Mouse (Mus musculus) hindbrain, embryonic 12.5 days (tissue): Measurements from ENCODE around the gene Rgl2. TPM values are rescaled to one million over a fixed set of nuclear protein-coding genes. Genes with fewer than 3 reads are reported as not detected.
"Not testable (repeated sequence)": the region's sequence is repeated elsewhere in the genome, so short reads cannot be mapped to it uniquely, and the experiment has no call there.

ENCODE experiments used
- ATAC-seq: fragments of 200-750 bp; cut with Nextera tagmentation; 2 replicates; pipeline ENCODE4 v1.8.0; 2017; ENCODE audit warnings: moderate TSS enrichment; ENCODE audit not compliant: low FRiP score
- H3K27ac ChIP-seq: fragments of 300-500 bp; sonication (generic); 2 replicates; pipeline ENCODE4 v1.5.1; 2016; ENCODE audit warnings: mild to moderate bottlenecking
- H3K27me3 ChIP-seq: fragments of 300-500 bp; sonication (generic); 2 replicates; pipeline ENCODE4 v1.6.1; 2016; ENCODE audit warnings: mild to moderate bottlenecking
- H3K36me3 ChIP-seq: fragments of 300-500 bp; sonication (generic); 2 replicates; pipeline ENCODE4 v1.6.1; 2016; ENCODE audit warnings: mild to moderate bottlenecking
- H3K4me1 ChIP-seq: fragments of 300-500 bp; sonication (generic); 2 replicates; pipeline ENCODE4 v1.6.1; 2016
- H3K4me2 ChIP-seq: fragments of 300-500 bp; sonication (generic); replicated peaks from 2 replicates; pipeline ENCODE4 v1.6.1; 2016; ENCODE audit warnings: mild to moderate bottlenecking
- H3K4me3 ChIP-seq: fragments of 300-500 bp; sonication (generic); 2 replicates; pipeline ENCODE4 v1.5.1; 2016; ENCODE audit warnings: mild to moderate bottlenecking
- H3K9ac ChIP-seq: fragments of 300-500 bp; sonication (generic); 2 replicates; pipeline ENCODE4 v1.6.1; 2016; ENCODE audit warnings: mild to moderate bottlenecking, moderate library complexity
- H3K9me3 ChIP-seq: fragments of 300-500 bp; sonication (generic); replicated peaks from 2 replicates; pipeline ENCODE4 v1.6.1; 2016; ENCODE audit warnings: mild to moderate bottlenecking
- WGBS: fragments of 180-500 bp; shearing (Covaris S2); methylation state at CpG from one replicate; pipeline ENCODE4 v1.1.7; 2016; 5-methylcytosine and 5-hydroxymethylcytosine counted together
- polyA plus RNA-seq: library from polyadenylated mRNA; unstranded; fragments of >200 nt; fragmentation: Nextera tagmentation; extraction: Ambion mirVana; gene quantifications from 2 replicates; pipeline ENCODE4 v1.2.1, GENCODE M21; 2016

The Rgl2 gene
- polyA plus RNA-seq, 1 experiment from 2014 or later, result 64.1 TPM

DNA sequence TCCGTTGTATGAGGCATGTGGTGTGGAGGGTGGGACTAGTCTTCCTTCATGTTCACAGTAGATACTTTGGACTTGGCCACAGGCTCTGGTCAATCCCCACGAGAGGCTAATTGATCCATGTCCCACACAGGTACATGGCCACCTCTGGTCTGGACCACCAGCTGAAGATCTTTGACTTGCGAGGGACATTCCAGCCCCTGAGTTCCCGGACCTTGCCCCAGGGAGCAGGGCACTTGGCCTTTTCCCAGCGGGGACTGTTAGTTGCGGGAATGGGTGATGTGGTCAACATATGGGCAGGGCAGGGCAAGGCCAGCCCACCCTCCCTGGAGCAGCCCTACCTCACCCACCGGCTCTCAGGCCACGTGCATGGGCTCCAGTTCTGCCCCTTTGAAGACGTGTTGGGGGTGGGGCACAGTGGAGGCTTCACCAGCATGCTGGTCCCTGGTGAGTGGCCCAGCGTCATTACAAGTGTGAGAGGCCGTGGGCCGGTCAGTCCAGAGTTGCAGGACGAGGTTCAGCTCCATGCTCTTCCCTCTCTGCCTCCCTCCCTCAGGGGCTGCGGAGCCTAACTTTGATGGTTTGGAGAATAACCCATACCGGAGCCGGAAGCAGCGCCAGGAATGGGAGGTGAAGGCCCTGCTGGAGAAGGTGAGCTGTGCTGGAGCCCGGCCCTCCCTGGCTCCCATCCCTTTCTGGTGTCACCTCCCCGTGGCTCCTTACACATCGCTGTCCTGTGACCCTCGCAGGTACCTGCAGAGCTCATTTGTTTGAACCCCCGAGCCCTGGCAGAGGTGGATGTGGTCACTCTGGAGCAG lies 19.0 kb downstream of the Rgl2 start:
- no peaks in the 10 kb centered on the region for H3K9me3 ChIP-seq
- 87% methylated on average over 22 of the region's 22 CpGs for WGBS
- H3K4me1 ChIP-seq, result peaks cover 40% of the 10 kb centered on the region
- no peak overlapping the region for H3K27ac ChIP-seq
- H3K4me3 ChIP-seq, result no peak overlapping the region
- no peak for ATAC-seq
- no peak overlapping the region for H3K4me2 ChIP-seq
- peaks cover 70% of the 10 kb centered on the region for H3K36me3 ChIP-seq
- H3K9ac ChIP-seq, result no peak overlapping the region
- H3K27me3 ChIP-seq, result no peaks in the 10 kb centered on the region

- H3K9me3 ChIP-seq, result no peaks in the 10 kb centered on the region
- no peak overlapping the region for H3K4me3 ChIP-seq
- WGBS, result 90% methylated on average over 19 of the region's 19 CpGs
- H3K4me1 ChIP-seq, result peaks cover 46% of the 10 kb centered on the region
- H3K9ac ChIP-seq, result no peak overlapping the region
- ATAC-seq, result no peak
- H3K27ac ChIP-seq, result no peak overlapping the region
- no peak overlapping the region for H3K4me2 ChIP-seq
- no peaks in the 10 kb centered on the region for H3K27me3 ChIP-seq
- peaks cover 70% of the 10 kb centered on the region for H3K36me3 ChIP-seq
Observed at GRCm38 (mm10) chr17:33948905-33949537, 19.7 kb downstream of the Rgl2 start.

DNA sequence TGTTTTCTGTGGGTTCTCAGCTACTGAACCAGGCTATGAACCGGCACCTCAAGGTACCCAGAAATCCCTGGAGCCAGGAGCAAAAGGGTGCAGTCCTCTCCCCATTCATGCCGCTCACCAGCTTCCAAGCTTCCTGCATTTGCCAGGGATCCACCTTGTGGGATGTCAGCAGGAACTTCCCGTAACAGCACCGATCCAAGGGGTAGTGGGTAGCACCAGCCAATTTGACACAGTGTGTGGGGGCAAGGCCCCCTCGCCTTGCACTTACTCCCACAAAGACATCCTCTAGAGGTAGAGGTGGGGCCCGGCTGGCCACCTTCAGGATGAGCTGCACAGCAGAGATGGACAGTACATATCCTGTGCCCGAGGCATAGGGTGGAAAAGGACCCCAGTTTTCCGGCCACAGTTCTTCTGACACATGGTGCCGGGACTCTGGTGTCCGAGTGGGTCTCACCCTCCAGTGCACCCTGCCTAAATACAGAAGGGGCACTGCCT lies 20.8 kb downstream of the Rgl2 start:
- no peak; the same call in 1 of the 2 replicates for ATAC-seq
- 77% methylated on average over 10 of the region's 10 CpGs for WGBS
- H3K4me1 ChIP-seq, result peaks cover 55% of the 10 kb centered on the region

GRCm38 (mm10) chr17:33951021-33951946 lies 21.9 kb downstream of the Rgl2 start, which contains the start of gene B3galt4:
Gene B3galt4, minus strand, starts transcription at chr17:33951488.
- peak; percentile 72 for ATAC-seq
- H3K4me1 ChIP-seq, result peaks cover 56% of the 10 kb centered on the region

More for the DNA sequence above, 20.8 kb downstream of the Rgl2 start:
- no peaks in the 10 kb centered on the region for H3K27me3 ChIP-seq
- H3K27ac ChIP-seq, result peak overlapping the region; percentile 91
- no peaks in the 10 kb centered on the region for H3K9me3 ChIP-seq
- peaks cover 63% of the 10 kb centered on the region for H3K36me3 ChIP-seq
- peak overlapping the region; percentile 87 for H3K4me2 ChIP-seq
- peak overlapping the region; percentile 44 for H3K4me3 ChIP-seq
- H3K9ac ChIP-seq, result peak overlapping the region; percentile 74

GRCm38 (mm10) chr17:33952015-33952414 lies 22.7 kb downstream of the Rgl2 start:
- not testable (repeated sequence) for ATAC-seq, H3K9me3 ChIP-seq, H3K27me3 ChIP-seq
- H3K27ac ChIP-seq, result peak overlapping the region; percentile 91; the same call in 1 of the 2 replicates
- 76% methylated on average over 13 of the region's 13 CpGs for WGBS
- peak overlapping the region; percentile 87 for H3K4me2 ChIP-seq
- peak overlapping the region; percentile 44 for H3K4me3 ChIP-seq
- H3K4me1 ChIP-seq, result peaks cover 62% of the 10 kb centered on the region
- H3K9ac ChIP-seq, result peak overlapping the region; percentile 74; the same call in 1 of the 2 replicates
- peaks cover 48% of the 10 kb centered on the region for H3K36me3 ChIP-seq

More at GRCm38 (mm10) chr17:33951021-33951946, 21.9 kb downstream of the Rgl2 start, which contains the start of gene B3galt4:
- Histone ChIP-seq H3K36me3 (peaks cover 53% of the 10 kb centered on the region), H3K9me3 (no peaks in the 10 kb centered on the region), H3K9ac (peak within 1 kb of the TSS; percentile 74), H3K4me2 (peak within 1 kb of the TSS; percentile 87), H3K27me3 (no peaks in the 10 kb centered on the region), H3K27ac (peak within 1 kb of the TSS; percentile 91), H3K4me3 (peak within 1 kb of the TSS; percentile 44)
- under 1% methylated on average over 45 of the region's 45 CpGs for WGBS

- WGBS, result 84% methylated on average over 4 of the region's 4 CpGs
- Histone ChIP-seq H3K27me3 (no peaks in the 10 kb centered on the region), H3K4me1 (peaks cover 65% of the 10 kb centered on the region), H3K4me3 (no peak overlapping the region), H3K9ac (peak overlapping the region; percentile 19; the same call in 1 of the 2 replicates), H3K27ac (peak overlapping the region; percentile 35; the same call in 1 of the 2 replicates), H3K4me2 (peak overlapping the region; percentile 73; the same call in 1 of the 2 replicates), H3K9me3 (no peaks in the 10 kb centered on the region), H3K36me3 (peaks cover 49% of the 10 kb centered on the region)
- ATAC-seq, result no peak
Observed at GRCm38 (mm10) chr17:33952879-33953278, 23.5 kb downstream of the Rgl2 start.

GRCm38 (mm10) chr17:33953310-33953709 lies 24.0 kb downstream of the Rgl2 start:
- no peak for ATAC-seq
- Histone ChIP-seq H3K9me3 (no peaks in the 10 kb centered on the region), H3K27me3 (no peaks in the 10 kb centered on the region), H3K36me3 (peaks cover 47% of the 10 kb centered on the region), H3K4me1 (peaks cover 65% of the 10 kb centered on the region), H3K9ac (0 out of 2 replicates have a peak overlapping the region, but pooled peaks have one; percentile 19), H3K4me3 (no peak overlapping the region), H3K27ac (no peak overlapping the region), H3K4me2 (peak overlapping the region; percentile 73)
- WGBS, result 82% methylated on average over 3 of the region's 3 CpGs

DNA sequence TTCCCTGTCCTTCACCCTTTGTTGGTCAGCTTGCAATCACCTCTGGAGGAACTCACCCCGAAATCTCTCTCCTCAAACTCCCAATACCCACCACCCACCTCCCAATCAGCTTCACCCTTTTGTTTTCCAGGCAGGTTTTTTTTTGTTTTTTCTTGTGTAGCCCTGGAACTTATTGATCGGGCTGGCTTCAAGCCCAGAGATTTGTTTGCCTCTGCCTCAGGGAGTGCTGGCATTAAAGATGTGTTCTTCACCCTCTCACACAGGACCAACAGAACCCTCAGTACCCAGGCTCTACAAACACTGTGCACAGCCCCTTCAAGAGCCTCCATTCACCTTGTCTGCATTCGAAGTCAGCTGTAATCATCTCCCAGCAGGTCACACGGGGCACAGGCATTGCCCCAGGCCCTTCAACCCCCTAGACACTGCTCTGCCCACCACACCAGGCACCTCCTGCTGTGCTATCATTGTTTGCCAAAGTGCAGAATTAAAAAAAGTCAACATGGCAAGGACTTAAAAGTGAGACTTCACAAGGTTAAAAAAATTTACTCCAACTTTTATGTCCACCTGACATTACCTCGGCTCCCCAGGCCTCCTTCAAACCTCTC lies 24.7 kb downstream of the Rgl2 start:
- 36% methylated on average over 5 of the region's 5 CpGs for WGBS
- Histone ChIP-seq H3K27me3 (no peaks in the 10 kb centered on the region), H3K4me2 (peak overlapping the region; percentile 73), H3K9ac (peak overlapping the region; percentile 98), H3K9me3 (no peaks in the 10 kb centered on the region), H3K4me1 (peaks cover 65% of the 10 kb centered on the region), H3K4me3 (peak overlapping the region; percentile 94), H3K27ac (0 out of 2 replicates have a peak overlapping the region, but pooled peaks have one; percentile 88), H3K36me3 (peaks cover 46% of the 10 kb centered on the region)
- ATAC-seq, result no peak

DNA sequence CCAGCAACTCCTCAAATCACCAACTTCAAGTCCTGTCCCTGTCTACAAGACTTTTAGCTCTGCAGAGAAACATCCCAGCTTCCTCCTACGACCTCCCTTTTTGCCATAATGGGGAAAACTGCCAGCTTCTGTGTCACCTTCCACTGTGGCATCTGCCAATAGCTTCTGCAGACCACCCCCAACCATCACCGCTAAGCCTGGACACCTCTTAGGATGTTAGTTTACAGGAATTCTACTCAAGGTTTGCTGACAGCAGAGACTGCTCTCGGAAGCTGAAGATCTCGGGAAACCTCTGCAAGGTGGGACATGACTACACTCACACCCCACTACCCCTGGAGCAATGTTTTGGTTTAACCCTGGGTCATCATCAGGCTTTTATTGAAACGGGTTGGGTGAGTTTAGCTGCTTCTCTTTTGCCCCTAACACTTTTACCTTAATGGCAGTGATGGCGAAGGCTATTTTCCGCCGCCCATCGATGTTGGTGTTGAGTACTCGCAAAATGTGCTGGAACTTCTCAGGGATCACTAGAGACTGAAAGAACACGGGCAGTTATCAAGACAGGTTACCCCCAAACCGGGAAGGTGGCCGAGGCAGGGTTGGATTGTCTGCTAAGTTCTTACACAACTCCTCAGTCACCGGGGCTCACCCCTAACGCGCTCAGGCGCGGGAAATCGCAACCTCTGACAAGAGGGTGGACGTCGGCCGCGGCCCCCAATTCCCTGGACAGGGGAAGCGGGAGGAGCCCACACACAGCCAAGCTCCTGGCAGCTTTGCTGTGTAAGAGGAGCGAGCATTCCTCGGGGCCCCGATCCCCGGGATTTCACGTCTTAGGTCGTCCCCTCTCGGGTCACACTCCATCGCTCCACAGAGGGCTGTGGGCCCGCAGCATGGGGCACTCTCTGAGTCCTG lies 25.6 kb downstream of the Rgl2 start:
- peaks cover 58% of the 10 kb centered on the region for H3K4me1 ChIP-seq
- no peaks in the 10 kb centered on the region for H3K27me3 ChIP-seq
- WGBS, result 1% methylated on average over 33 of the region's 33 CpGs
- peak overlapping the region; percentile 94 for H3K4me3 ChIP-seq
- peak overlapping the region; percentile 88 for H3K27ac ChIP-seq
- H3K36me3 ChIP-seq, result peaks cover 46% of the 10 kb centered on the region
- H3K9me3 ChIP-seq, result no peaks in the 10 kb centered on the region
- peak overlapping the region; percentile 73 for H3K4me2 ChIP-seq
- ATAC-seq, result no peak; the same call in none of the 2 replicates
- H3K9ac ChIP-seq, result peak overlapping the region; percentile 98

GRCm38 (mm10) chr17:33955555-33956214 lies 26.3 kb downstream of the Rgl2 start, which contains the start of the genes Vps52 and Rps18:
Gene Vps52, plus strand, starts transcription at chr17:33955812.
Gene Rps18, minus strand, starts transcription at chr17:33956001.
- Histone ChIP-seq H3K9ac (peak within 1 kb of the TSS; percentile 98), H3K27ac (peak within 1 kb of the TSS; percentile 88), H3K36me3 (peaks cover 54% of the 10 kb centered on the region), H3K4me1 (peaks cover 50% of the 10 kb centered on the region), H3K27me3 (no peaks in the 10 kb centered on the region), H3K9me3 (no peaks in the 10 kb centered on the region), H3K4me3 (peak within 1 kb of the TSS; percentile 94), H3K4me2 (peak within 1 kb of the TSS; percentile 73)
- peak; percentile 88 for ATAC-seq
- under 1% methylated on average over 49 of the region's 50 CpGs for WGBS
